Mouse (Mus musculus) megakaryocyte-erythroid progenitor cell, adult 5-6 weeks (primary cell): ENCODE measurements around the gene Spef2. TPM values are rescaled to one million over a fixed set of nuclear protein-coding genes. Genes with fewer than 3 reads are reported as not detected.
"Not testable (repeated sequence)": the region's sequence is repeated elsewhere in the genome, so short reads cannot be mapped to it uniquely, and the experiment has no call there.

Experiments
- ATAC-seq: replicated peaks from 2 replicates; pipeline ENCODE4 v1.8.0; 2016; ENCODE audit warnings: mild to moderate bottlenecking, inconsistent platforms; ENCODE audit not compliant: severe bottlenecking, poor library complexity, low FRiP score, low TSS enrichment
- total RNA-seq, 2 experiments: library from RNA; stranded (forward) in 1 of 2; stranded (reverse) in 1 of 2; fragments of 200-1000, 215-1000 nt in 1 of 2; fragments of >200 nt in 1 of 2; fragmentation: Nextera tagmentation in 1 of 2; gene quantifications; 2 replicates each; pipeline ENCODE4 v1.2.3; 2014 to 2017

Gene Spef2
- total RNA-seq, 2 experiments from 2014 or later = 0.66 to 0.99 TPM

DNA sequence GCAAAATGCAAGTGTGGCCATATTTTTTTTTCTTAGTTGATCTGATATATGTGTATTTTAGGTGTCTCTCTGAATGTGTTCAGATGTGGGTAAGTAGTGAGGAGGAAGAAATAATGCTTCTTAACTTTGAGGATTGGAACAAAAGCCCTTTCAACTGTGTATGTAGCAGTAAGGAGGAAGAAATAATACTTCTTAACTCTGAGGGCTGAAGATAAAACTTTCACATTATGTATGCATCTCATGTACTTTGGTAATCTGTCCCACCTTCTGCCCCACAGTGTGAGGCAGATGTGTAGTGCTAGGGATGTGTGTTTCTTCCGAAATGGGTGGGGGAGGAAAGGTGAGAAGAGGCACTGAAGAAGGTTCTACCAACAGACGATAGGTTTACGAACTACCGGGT lies 181.4 kb downstream of the Spef2 start:
- no peak for ATAC-seq

DNA sequence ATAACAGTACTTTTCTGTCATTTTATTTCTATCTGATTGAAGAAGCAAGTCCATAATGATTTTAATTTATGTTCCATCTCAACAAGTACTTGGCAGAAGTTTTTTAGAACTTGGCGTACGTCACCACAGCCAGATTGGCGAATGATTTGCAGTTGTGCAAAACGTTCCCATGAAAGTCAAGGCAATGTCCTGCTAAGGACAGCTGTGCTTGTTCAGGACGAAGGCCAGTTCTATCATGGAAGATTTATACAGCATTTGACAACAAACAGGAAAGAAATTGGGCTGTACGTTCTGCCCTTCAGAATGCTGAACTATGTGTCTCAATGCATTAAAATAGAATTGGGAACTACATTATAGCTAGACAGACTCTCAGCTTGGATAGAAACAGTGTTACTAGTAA lies 183.3 kb downstream of the Spef2 start:
- no peak for ATAC-seq

DNA sequence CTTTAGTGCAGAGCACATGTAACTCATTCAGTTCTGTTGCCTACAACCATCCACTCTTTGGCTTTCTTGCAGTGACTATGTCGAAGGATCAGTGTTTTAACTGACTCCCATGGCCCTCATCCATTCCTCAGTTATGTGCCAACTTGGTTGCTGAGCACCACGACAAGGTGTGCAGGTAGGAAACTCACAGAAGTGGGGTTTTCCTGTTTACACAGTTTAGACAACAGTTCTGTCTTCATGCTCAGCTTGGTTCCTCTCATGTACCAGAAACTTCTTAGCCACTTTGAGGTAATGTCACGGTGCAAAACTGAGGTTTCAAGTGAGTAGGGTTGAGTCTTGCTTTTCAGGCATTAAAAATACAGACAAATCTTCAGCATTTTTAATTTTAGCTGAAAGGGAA lies 184.5 kb downstream of the Spef2 start:
- ATAC-seq = no peak

DNA sequence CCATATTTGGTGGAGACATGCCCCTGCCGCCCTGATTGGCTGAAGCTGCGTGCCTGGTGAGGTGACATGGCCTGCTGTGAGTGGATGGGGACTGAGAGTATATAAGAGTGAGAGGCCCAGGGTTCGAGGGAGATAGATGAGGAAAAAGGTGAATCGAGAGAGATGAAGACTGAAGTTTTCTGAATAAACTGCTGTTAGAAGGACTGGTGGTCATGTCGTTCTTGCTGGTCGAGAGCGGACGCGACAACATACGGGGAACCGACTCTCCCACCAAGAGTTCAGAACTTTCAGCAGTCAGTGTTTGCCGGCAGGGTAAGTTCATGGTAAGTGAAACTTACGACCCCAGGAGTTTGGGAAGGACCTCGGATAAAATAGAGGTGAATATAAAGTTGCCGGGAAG lies 191.4 kb downstream of the Spef2 start:
- not testable (repeated sequence) for ATAC-seq

DNA sequence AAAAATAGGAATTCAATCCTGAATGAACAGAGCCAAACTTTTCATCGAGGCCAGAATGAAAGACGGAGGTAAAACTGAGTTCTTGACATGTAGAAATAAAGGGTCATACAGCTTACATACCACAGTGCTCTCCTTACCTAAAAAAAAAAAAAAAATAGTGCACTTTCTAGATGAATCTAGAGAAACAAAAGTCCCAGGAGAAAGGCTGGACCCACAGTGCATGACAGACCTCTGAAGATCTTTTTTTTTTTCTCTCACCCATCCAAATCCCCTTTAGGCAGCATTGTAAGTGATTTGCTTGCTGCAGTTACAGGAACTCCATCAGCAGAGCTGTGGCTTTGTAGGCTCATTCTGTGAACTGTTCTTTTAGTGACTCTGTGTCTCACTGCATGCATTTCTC lies 199.7 kb downstream of the Spef2 start:
- no peak for ATAC-seq

DNA sequence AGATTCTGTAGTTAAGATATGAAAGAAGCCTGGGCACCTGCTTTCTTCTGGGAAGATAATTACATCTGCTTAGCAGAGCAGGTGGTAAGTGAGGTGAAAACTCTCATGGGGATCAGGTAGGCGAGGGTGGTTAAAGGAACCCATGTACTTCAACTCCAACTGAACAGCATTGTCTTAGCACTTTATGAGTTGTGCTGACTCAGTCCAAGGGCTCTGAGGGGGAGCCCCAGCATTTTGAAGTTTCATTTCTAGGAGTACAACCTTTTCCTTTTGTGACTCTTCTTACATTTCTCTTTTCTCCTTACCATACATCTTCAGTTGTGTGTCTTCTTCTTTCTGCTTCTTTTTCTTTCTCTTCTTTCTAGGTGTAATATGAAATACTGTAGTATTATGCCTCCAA lies 213.5 kb downstream of the Spef2 start:
- ATAC-seq = no peak

DNA sequence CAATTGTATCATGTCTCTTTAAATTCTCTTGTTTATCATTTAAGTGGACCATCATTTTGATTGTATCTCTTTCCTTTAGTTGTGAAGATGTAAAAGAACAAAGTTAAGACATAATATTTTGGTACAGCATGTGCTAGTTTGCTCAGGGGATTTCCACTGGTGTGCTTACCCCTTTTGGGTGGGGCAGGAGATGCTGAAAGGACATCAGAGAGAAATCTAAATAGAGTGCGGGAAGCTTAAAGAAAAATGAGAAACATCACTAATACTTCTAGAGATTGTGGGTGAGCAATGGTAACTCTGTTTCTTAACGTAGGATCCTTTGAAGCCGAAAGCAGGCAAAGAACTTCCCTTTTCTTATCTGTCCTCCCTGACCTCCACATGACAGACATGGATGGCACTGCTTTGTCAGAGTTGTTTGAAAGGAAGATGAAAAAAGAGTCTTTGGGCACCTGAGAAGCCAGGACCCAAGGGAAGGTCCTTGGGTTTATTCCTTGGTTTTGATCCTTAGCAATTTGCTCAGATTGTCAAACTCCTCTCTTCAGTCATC lies 215.2 kb downstream of the Spef2 start:
- ATAC-seq = no peak

DNA sequence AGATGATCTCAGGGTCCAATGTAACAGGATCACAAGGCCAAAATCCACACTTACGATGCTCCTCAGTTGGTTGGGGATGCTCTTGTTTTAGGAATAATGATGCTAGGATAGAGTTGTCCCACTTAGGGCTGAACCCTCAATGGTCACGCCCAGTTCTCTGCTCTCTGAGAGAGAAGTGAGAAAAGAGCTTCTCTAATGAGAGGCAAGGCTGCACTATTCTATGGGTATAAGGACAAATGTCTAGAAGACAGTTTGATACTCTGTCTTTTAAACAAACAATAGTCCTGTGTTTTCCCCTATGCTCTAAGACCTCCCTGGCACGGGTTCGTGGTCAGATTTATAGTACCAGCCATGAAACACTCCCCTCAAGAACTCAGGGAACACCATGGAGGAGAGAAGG lies 218.6 kb downstream of the Spef2 start, which contains the start of gene Il7r:
Gene Il7r, minus strand, starts transcription at position 101 of the 400 bp plus-strand sequence.
- no peak for ATAC-seq

DNA sequence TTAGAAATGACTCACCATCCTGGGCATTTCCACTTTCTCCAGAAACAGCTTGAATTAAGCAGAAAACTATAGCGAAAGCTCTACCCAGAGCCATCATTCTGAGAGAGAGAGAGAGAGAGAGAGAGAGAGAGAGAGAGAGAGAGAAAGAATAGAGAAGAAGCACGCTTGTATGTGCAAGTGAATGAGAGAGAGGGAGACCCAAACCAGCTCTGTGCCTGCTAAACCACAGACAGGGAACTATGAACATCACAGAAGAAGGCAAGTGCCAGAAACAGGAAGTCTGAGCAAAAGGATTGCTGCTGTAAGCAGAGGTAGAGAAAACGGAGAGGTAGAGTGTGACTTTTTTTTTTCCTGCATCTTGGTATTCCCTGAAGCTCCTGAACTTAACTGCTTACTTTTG lies 219.0 kb downstream of the Spef2 start:
- ATAC-seq = no peak

Other genes starting within 250 kb of the Spef2 start
- gene Il7r, start 218.7 kb downstream of the Spef2 start, total RNA-seq (2014; fragmentation: Nextera tagmentation) = 4.2 and 8.8 TPM in 2 replicates
- gene Il7r, start 218.7 kb downstream of the Spef2 start, total RNA-seq (2017) = 0.69 and 6.0 TPM in 2 replicates